Mouse (Mus musculus) forebrain, embryonic 10.5 days (tissue): Measurements from ENCODE around the gene Gpr4. TPM values are rescaled to one million over a fixed set of nuclear protein-coding genes. Genes with fewer than 3 reads are reported as not detected.

Source experiments
- microRNA counts: library from miRNA; unstranded; fragments of <30 nt; microRNA quantifications from one replicate; lab custom pipeline; 2017
- microRNA-seq: library from miRNA; unstranded; fragments of <30 nt; microRNA quantifications from one replicate; pipeline ENCODE4, GENCODE M21; 2017
- polyA plus RNA-seq: library from polyadenylated mRNA; unstranded; fragments of >200 nt; fragmentation: Nextera tagmentation; extraction: Ambion mirVana; gene quantifications from 2 replicates; pipeline ENCODE4 v1.2.1, GENCODE M21; 2016

Gene Gpr4
- polyA plus RNA-seq, 1 experiment from 2014 or later: 1.6 TPM

MicroRNAs within 50 kb of the gene (microRNA counts, 519-probe panel; counts per million panel counts)
- microRNA mmu-miR-330 (lab: Ali Mortazavi, UCI): 341 counts per million, percentile 65 among the panel's probes with 10 or more counts

Small RNA genes within 50 kb of the gene (microRNA-seq; reads per million reads assigned to microRNA genes)
- gene Mir330: 363 reads per million, percentile 62 among the genes with 10 or more reads in this experiment

Other genes starting within 250 kb of the Gpr4 start
- gene Nanos2, start 225.1 kb upstream of the Gpr4 start, polyA plus RNA-seq: 0.15 TPM in 1 of 2 replicates, not detected in the other
- 3.9 and 4.4 TPM in 2 replicates for gene Mypop, start 221.3 kb upstream of the Gpr4 start, polyA plus RNA-seq
- 21.3 and 22.1 TPM in 2 replicates for gene Irf2bp1, start 208.5 kb upstream of the Gpr4 start, polyA plus RNA-seq
- not detected in 2 replicates for gene Foxa3, start 189.0 kb upstream of the Gpr4 start, polyA plus RNA-seq
- 41.2 and 46.3 TPM in 2 replicates for gene Sympk, start 188.2 kb upstream of the Gpr4 start, polyA plus RNA-seq
- gene Rsph6a, start 157.8 kb upstream of the Gpr4 start, polyA plus RNA-seq: not detected in 2 replicates
- gene Dmwd, start 136.3 kb upstream of the Gpr4 start, polyA plus RNA-seq: 14.4 and 16.3 TPM in 2 replicates
- 8.3 and 9.1 TPM in 2 replicates for gene Dmpk, start 128.7 kb upstream of the Gpr4 start, polyA plus RNA-seq
- gene Six5, start 117.9 kb upstream of the Gpr4 start, polyA plus RNA-seq: 6.7 and 7.4 TPM in 2 replicates
- gene Gm4969, start 94.2 kb upstream of the Gpr4 start, polyA plus RNA-seq: 0.81 and 1.1 TPM in 2 replicates
- gene Fbxo46, start 92.7 kb upstream of the Gpr4 start, polyA plus RNA-seq: 17.8 and 18.4 TPM in 2 replicates
- 14.7 and 16.0 TPM in 2 replicates for gene Qpctl, start 63.2 kb upstream of the Gpr4 start, polyA plus RNA-seq
- gene Snrpd2, start 62.8 kb upstream of the Gpr4 start, polyA plus RNA-seq: 183 and 193 TPM in 2 replicates
- gene Gipr, start 46.4 kb upstream of the Gpr4 start, polyA plus RNA-seq: 0.22 and 0.25 TPM in 2 replicates
- 5.3 and 6.4 TPM in 2 replicates for gene Eml2, start 36.1 kb upstream of the Gpr4 start, polyA plus RNA-seq
- gene Opa3, start 15.8 kb downstream of the Gpr4 start, polyA plus RNA-seq: 50.7 and 51.4 TPM in 2 replicates
- 47.4 and 56.9 TPM in 2 replicates for gene Vasp, start 59.3 kb downstream of the Gpr4 start, polyA plus RNA-seq
- 0.41 and 0.51 TPM in 2 replicates for gene Ppm1n, start 67.5 kb downstream of the Gpr4 start, polyA plus RNA-seq
- gene Rtn2, start 70.1 kb downstream of the Gpr4 start, polyA plus RNA-seq: 32.1 and 33.1 TPM in 2 replicates
- 0.10 TPM in 1 of 2 replicates, not detected in the other for gene Fosb, start 97.5 kb downstream of the Gpr4 start, polyA plus RNA-seq
- 95.3 and 96.1 TPM in 2 replicates for gene Ercc1, start 132.2 kb downstream of the Gpr4 start, polyA plus RNA-seq
- gene Cd3eap, start 146.9 kb downstream of the Gpr4 start, polyA plus RNA-seq: 30.9 and 32.2 TPM in 2 replicates
- 5.4 and 6.3 TPM in 2 replicates for gene Ppp1r13l, start 147.2 kb downstream of the Gpr4 start, polyA plus RNA-seq
- 26.9 and 28.7 TPM in 2 replicates for gene Ercc2, start 169.5 kb downstream of the Gpr4 start, polyA plus RNA-seq
- gene Klc3, start 191.6 kb downstream of the Gpr4 start, polyA plus RNA-seq: 3.6 and 4.8 TPM in 2 replicates
- not detected in 2 replicates for gene Ckm, start 192.2 kb downstream of the Gpr4 start, polyA plus RNA-seq
- gene Mark4, start 246.3 kb downstream of the Gpr4 start, polyA plus RNA-seq: 5.7 and 6.5 TPM in 2 replicates